ENCODE assay signal across 25 mouse cellular contexts in the genomic region with DNA sequence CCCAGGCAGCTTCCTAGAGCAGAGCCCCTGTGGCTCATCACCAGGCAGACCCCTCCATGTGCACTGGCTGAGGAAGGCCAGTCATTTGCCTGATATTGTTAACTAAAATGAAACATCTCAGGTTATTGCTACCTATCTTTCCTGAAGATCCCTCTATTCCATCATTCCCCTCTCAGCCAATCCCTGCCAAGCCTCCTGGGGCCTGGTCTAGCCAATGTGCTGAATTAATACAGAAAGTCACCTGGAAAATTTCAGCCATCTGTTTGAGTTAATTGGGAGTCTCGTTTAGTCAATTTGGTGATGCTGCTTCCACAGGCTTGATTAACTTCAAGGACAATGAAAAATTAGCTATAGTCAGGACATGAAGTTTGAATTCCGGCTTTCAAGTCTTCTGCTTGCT.
DNase-seq lines count a peak whose midpoint lies in the region; ATAC-seq and TF ChIP-seq lines count a peak whose summit lies in the region.
"Had no signal": no experiment of that assay in that cellular context is flagged by ENCODE, and none has a peak within 500 bp of the region (broad histone marks: within the 10 kb centered on the region; RNA-seq: fewer than 3 reads in every experiment).

No protein-coding gene starts in this region.

- peak; percentile 30 for DNase-seq in cerebellum, adult 11-12 months
- DNase-seq in cerebellum, postnatal 4 days (ENCODE audit: low spot score in 2 of 2): no peak
- peak; percentile 48 for DNase-seq in hindbrain, postnatal 0 days (ENCODE audit: low spot score)
- DNase-seq in hindbrain, embryonic 10.5 days (ENCODE audit: low spot score): no peak
- peak; percentile 66 for DNase-seq in brain, adult 2 months (ENCODE audit: low read depth, low spot score)
- peak; percentile 43 for DNase-seq in cerebellum, adult 9-11 months
- DNase-seq in right cerebral cortex, postnatal 4 days: no peak
- no peak for DNase-seq in lung, postnatal 25 days (ENCODE audit: low spot score)
- DNase-seq: adrenal gland, postnatal 10 days; adrenal gland, postnatal 36 days; B cell, adult 2 months; embryo, embryonic 11 days; gastrocnemius, postnatal 36 days; heart, postnatal 36 days; kidney, adult 2 months had no signal

- no peak for TF ChIP-seq CTCF in hindbrain, postnatal 0 days (IDR thresholded peaks at IDR 0.05; ENCODE audit: low read depth)

- H3K4me3 ChIP-seq in hindbrain, postnatal 0 days (ENCODE audit: low read length): no peak overlapping the region
- no peak overlapping the region for H3K4me3 ChIP-seq in hindbrain, embryonic 10.5 days
- H3K4me3 ChIP-seq: embryonic facial prominence, embryonic 10.5 days; embryonic facial prominence, embryonic 13.5 days; erythroblast, embryonic 14.5 days; forebrain, embryonic 12.5 days; forebrain, embryonic 15.5 days had no signal

- H3K27ac ChIP-seq in hindbrain, postnatal 0 days: no peak overlapping the region
- H3K27ac ChIP-seq in hindbrain, embryonic 10.5 days: no peak overlapping the region
- H3K27ac ChIP-seq: embryonic facial prominence, embryonic 10.5 days; embryonic facial prominence, embryonic 13.5 days; forebrain, embryonic 12.5 days; forebrain, embryonic 15.5 days; hindbrain, embryonic 14.5 days had no signal

- H3K9ac ChIP-seq in hindbrain, postnatal 0 days (replicated peaks; ENCODE audit: low read length): no peak overlapping the region
- H3K9ac ChIP-seq: embryonic facial prominence, embryonic 13.5 days; forebrain, embryonic 12.5 days; forebrain, embryonic 15.5 days; hindbrain, embryonic 14.5 days had no signal

- no peak overlapping the region for H3K4me2 ChIP-seq in hindbrain, postnatal 0 days (ENCODE audit: low read depth, low read length)
- H3K4me2 ChIP-seq: embryonic facial prominence, embryonic 13.5 days; forebrain, embryonic 12.5 days; forebrain, embryonic 15.5 days; heart, embryonic 11.5 days; hindbrain, embryonic 14.5 days had no signal

- ATAC-seq in hindbrain, postnatal 0 days: no peak
- ATAC-seq: forebrain, embryonic 15.5 days; intestine, postnatal 0 days; Patski had no signal

- H3K9me3 ChIP-seq in hindbrain, postnatal 0 days (ENCODE audit: low read length): no peaks in the 10 kb centered on the region
- H3K9me3 ChIP-seq in hindbrain, embryonic 10.5 days: 0 out of 2 replicates have a peak, but pooled peaks cover 3% of the 10 kb centered on the region
- H3K9me3 ChIP-seq: embryonic facial prominence, embryonic 10.5 days; embryonic facial prominence, embryonic 13.5 days; forebrain, embryonic 12.5 days; forebrain, embryonic 15.5 days; G1E had no signal

- no peaks in the 10 kb centered on the region for H3K27me3 ChIP-seq in hindbrain, postnatal 0 days (ENCODE audit: insufficient read depth, low read length)
- no peaks in the 10 kb centered on the region for H3K27me3 ChIP-seq in hindbrain, embryonic 10.5 days (ENCODE audit: insufficient read depth, poor library complexity, severe bottlenecking)
- H3K27me3 ChIP-seq: embryonic facial prominence, embryonic 13.5 days; forebrain, embryonic 12.5 days; forebrain, embryonic 15.5 days; Patski had no signal

- 60% methylated on average over 2 of the region's 2 CpGs for WGBS in hindbrain, postnatal 0 days
- WGBS in hindbrain, embryonic 10.5 days: 84% methylated on average over 2 of the region's 2 CpGs

- peaks cover 15% of the 10 kb centered on the region; the same call in 1 of the 2 replicates for H3K36me3 ChIP-seq in hindbrain, postnatal 0 days (ENCODE audit: insufficient read depth, low read length)
- no peaks in the 10 kb centered on the region for H3K36me3 ChIP-seq in hindbrain, embryonic 10.5 days
- H3K36me3 ChIP-seq: embryonic facial prominence, embryonic 10.5 days; embryonic facial prominence, embryonic 13.5 days; forebrain, embryonic 12.5 days; forebrain, embryonic 15.5 days; G1E had no signal

- no peaks in the 10 kb centered on the region for H3K4me1 ChIP-seq in hindbrain, postnatal 0 days (ENCODE audit: insufficient read depth, low read length)
- H3K4me1 ChIP-seq in hindbrain, embryonic 10.5 days (replicated peaks): no peaks in the 10 kb centered on the region
- H3K4me1 ChIP-seq: embryonic facial prominence, embryonic 10.5 days; embryonic facial prominence, embryonic 13.5 days; forebrain, embryonic 12.5 days; forebrain, embryonic 15.5 days had no signal

Comparison
In these comparisons a context has a peak if more than half of its experiments do, and no peak if none do; other contexts are left out.
1. DNase-seq: peak in cerebellum, adult 11-12 months (single experiment), hindbrain, postnatal 0 days (single experiment), brain, adult 2 months (single experiment) and cerebellum, adult 9-11 months (single experiment); none in cerebellum, postnatal 4 days (0 of 2), hindbrain, embryonic 10.5 days (single experiment), right cerebral cortex, postnatal 4 days (single experiment) and lung, postnatal 25 days (single experiment).